ENCODE assay signal across 8 mouse cellular contexts in genomic region chr7:73375257-73376100, GRCm38 (mm10). TPM values are rescaled to one million over a fixed set of nuclear protein-coding genes. Genes with fewer than 3 reads are reported as not detected.
DNase-seq lines count a peak whose midpoint lies in the region; ATAC-seq and TF ChIP-seq lines count a peak whose summit lies in the region.

TSS of gene Rgma (plus strand) at chr7:73375509.

- no peak for TF ChIP-seq POLR2A in small intestine, adult 2 months (IDR thresholded peaks at IDR 0.05; ENCODE audit: low read depth, low read length)

- WGBS in forebrain, postnatal 0 days: 2% methylated on average over 65 of the region's 85 CpGs
- WGBS in small intestine, adult 2 months: under 1% methylated on average over 77 of the region's 85 CpGs

- peak within 1 kb of the TSS; percentile 95 for H3K4me2 ChIP-seq in forebrain, postnatal 0 days (ENCODE audit: low read depth)

- intact Hi-C loops in heart, postnatal 36 days (cut with DNase I): loop anchor here (1.0 to 10.0 kb wide), 9 partner anchors 16 to 975 kb away; no protein-coding TSS in a partner anchor

- H3K27me3 ChIP-seq in forebrain, postnatal 0 days (ENCODE audit: insufficient read depth, low read length): no peaks in the 10 kb centered on the region; the same call in 1 of the 2 replicates
- peaks cover 16% of the 10 kb centered on the region for H3K27me3 ChIP-seq in small intestine, adult 2 months (ENCODE audit: control insufficient read depth, insufficient read depth, low read length)

- peak; percentile 74 for DNase-seq in NIH3T3 (ENCODE audit: low read depth)
- peak; percentile 59 for DNase-seq in brain, adult 2 months (ENCODE audit: low read depth, low spot score)
- peak; percentile 79 for DNase-seq in forebrain, postnatal 0 days
- peak; percentile 62 to 80 for DNase-seq in heart, postnatal 36 days
- DNase-seq in layer of hippocampus, postnatal 10 days (ENCODE audit: low spot score in 2 of 2): peak; percentile 59 to 75
- DNase-seq in lung, postnatal 10 days: peak; percentile 47

- TF ChIP-seq CTCF in forebrain, postnatal 0 days (IDR thresholded peaks at IDR 0.05; ENCODE audit: low read depth): no peak
- TF ChIP-seq CTCF in small intestine, adult 2 months (IDR thresholded peaks at IDR 0.05; ENCODE audit: extremely low read depth, insufficient read length, insufficient replicate concordance, low read depth, low read length): no peak

- H3K36me3 ChIP-seq in forebrain, postnatal 0 days (ENCODE audit: insufficient read depth): no peaks in the 10 kb centered on the region
- H3K36me3 ChIP-seq in small intestine, adult 2 months (ENCODE audit: control insufficient read depth, insufficient read depth, low read length): no peaks in the 10 kb centered on the region

- H3K4me1 ChIP-seq in forebrain, postnatal 0 days (ENCODE audit: insufficient read depth): peaks cover 9% of the 10 kb centered on the region; the same call in 1 of the 2 replicates
- peaks cover 8% of the 10 kb centered on the region for H3K4me1 ChIP-seq in small intestine, adult 2 months (ENCODE audit: control insufficient read depth, insufficient read depth, insufficient read length, low read length)

- peak within 1 kb of the TSS; percentile 81 for H3K4me3 ChIP-seq in forebrain, postnatal 0 days (ENCODE audit: low read depth, low read length)
- H3K4me3 ChIP-seq in small intestine, adult 2 months (ENCODE audit: low read depth, low read length): peak within 1 kb of the TSS; percentile 64

- peak within 1 kb of the TSS; percentile 85 for H3K27ac ChIP-seq in forebrain, postnatal 0 days (ENCODE audit: low read depth, low read length)
- H3K27ac ChIP-seq in small intestine, adult 2 months (ENCODE audit: insufficient read depth, low read depth, low read length): no peak within 1 kb of the TSS

- H3K9ac ChIP-seq in forebrain, postnatal 0 days: peak within 1 kb of the TSS; percentile 77

- no peaks in the 10 kb centered on the region for H3K9me3 ChIP-seq in forebrain, postnatal 0 days (ENCODE audit: low read length)

- peak; percentile 83 for ATAC-seq in forebrain, postnatal 0 days
- no peak for ATAC-seq in erythroid progenitor cell, adult 5-6 weeks (replicated peaks; ENCODE audit: low FRiP score, poor library complexity, severe bottlenecking)

RNA-seq across cellular contexts. Expression of gene Rgma, which starts in this region (rescaled TPM):
- total RNA-seq in forebrain, postnatal 0 days (2014; rRNA removed): 72.2 and 96.4 TPM in 2 replicates
- polyA plus RNA-seq in forebrain, postnatal 0 days (2015; fragmentation: Nextera tagmentation; extraction: Ambion mirVana): 34.1 and 39.9 TPM in 2 replicates
- total RNA-seq in heart, postnatal 36 days (2021): 10 to 100 TPM; 52.1 to 87.0 TPM
- total RNA-seq in layer of hippocampus, postnatal 10 days (2021): 100 to 1,000 TPM; 111 to 128 TPM
- polyA plus RNA-seq in small intestine, adult 2 months (2012; rRNA removed): 10.8 and 11.1 TPM in 2 replicates
- total RNA-seq in erythroid progenitor cell, adult 5-6 weeks (2015; ENCODE audit: low replicate concordance): not detected in 2 replicates
- total RNA-seq in erythroid progenitor cell, adult 5-6 weeks (2017; ENCODE audit: low replicate concordance): not detected in 2 replicates

Comparison
In these comparisons a context has a peak if more than half of its experiments do, and no peak if none do; other contexts are left out.
1. RNA of gene Rgma (total RNA-seq): 111 to 128 TPM in layer of hippocampus, postnatal 10 days, 72.2 to 96.4 TPM in forebrain, postnatal 0 days and 52.1 to 87.0 TPM in heart, postnatal 36 days; not detected in erythroid progenitor cell, adult 5-6 weeks; every median in the first group is over 10 times any median in the second.
2. Peak in every context shown above with its lines, with median percentiles within 50 percentile points of each other: DNase-seq.